Mouse (Mus musculus): Measurements from ENCODE around the gene Gpr87.

Gpr87 gene

DNA sequence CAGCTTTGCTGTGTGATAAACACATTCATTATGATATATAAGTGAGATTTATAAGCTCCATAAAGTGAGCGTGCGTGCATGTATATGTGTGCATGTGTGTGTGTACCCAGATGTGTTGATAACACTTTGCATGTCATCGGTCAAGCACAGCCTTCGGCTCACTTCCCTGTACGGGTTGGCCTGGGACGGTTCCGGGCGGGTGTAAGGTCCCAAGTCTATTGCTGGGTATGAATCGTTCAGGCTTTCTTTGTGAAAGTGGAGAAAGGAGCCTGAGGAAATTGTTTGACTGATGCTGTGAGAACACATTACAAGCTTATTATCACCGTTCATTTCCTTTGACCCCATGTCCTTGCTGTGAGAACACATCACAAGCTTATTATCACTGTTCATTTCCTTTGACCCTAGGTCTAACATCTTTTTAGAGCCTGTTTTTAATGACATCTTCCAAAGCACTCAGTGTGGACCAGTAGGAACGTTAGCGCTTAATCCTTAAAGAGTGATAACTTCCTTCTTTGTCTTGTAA lies 55.9 kb downstream of the Gpr87 start:
- DNase-seq (ENCODE audit: low spot score) = no peak

DNA sequence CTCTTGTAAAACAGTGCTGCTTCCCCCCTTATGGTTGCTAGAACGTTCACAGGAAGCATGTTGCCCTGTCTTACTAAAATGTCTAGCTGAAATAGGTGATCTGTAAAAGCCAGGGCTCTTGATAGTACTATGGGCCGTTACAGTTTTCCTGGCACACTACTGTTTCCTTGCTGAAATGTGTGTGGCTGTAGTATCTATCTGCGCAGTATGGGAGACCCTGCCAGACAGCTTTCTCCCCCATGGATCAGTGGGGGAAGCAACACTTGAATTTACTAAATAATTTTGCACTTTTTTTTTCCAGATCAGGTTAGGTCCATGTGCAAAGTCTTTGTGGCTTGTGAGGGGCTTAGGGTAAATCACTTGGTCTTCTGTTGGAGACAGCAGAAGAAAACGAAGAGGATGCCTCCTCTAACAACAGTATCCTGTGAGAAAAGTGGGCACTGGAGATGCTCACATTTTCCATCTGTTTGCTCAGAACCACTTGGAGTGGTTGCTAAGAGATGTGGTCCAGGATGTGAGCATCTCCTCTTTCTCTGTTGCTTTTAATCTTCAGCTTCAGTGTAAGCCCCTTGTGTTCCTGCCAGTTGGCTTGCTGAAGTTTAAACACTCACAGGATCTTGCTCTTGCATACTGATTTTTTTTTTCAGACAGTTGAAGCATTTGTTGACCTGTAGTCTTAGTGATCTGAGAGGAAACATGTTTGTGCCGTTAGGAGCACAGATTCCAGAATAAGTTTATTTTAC lies 58.8 kb downstream of the Gpr87 start:
- DNase-seq (ENCODE audit: low spot score) = no peak

DNA sequence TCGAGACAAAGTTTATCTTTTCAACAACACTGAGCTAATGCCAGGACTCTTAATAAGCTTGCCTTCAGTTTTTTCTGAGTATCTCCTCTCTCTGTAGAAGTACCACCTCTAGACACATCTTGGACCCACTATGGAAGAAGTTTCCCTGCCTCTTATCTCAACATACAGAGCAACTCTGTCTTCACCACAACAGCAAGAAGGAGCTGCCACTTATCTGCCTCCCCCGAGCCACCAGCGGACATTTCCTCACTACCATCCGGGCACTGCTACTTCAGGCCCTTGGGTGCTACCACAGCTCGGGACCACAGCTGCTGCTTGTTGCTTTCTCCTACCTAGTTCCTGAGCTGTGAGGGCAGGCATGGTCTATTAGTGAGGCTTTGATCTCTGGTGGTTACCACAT lies 61.7 kb downstream of the Gpr87 start:
- no peak for DNase-seq (ENCODE audit: low spot score)

GRCm38 (mm10) chr3:59131966-59132365 lies 62.9 kb downstream of the Gpr87 start:
- no peak for DNase-seq (ENCODE audit: low spot score)

GRCm38 (mm10) chr3:59131081-59131480 lies 63.8 kb downstream of the Gpr87 start:
- no peak for DNase-seq (ENCODE audit: low spot score)

DNA sequence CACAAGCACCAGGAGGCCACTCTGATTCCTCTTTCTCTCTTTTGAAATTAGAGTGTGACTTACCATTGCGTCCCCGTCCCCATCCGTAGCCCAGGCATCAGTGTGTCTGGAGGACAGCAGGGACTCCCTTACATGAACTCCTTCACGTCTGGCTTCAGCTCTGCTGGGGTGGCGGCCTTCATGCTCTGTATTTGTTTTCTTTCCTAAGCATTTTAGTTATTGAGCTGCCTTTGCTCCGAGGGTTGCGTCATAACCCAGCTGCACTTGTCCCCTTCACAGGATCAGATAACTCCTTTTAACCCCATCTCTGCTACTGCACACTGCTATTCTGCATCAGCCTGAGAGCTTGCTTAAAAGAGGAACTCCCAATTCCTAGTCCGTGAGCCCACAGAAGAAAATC lies 64.5 kb downstream of the Gpr87 start:
- no peak for DNase-seq (ENCODE audit: low spot score)

DNA sequence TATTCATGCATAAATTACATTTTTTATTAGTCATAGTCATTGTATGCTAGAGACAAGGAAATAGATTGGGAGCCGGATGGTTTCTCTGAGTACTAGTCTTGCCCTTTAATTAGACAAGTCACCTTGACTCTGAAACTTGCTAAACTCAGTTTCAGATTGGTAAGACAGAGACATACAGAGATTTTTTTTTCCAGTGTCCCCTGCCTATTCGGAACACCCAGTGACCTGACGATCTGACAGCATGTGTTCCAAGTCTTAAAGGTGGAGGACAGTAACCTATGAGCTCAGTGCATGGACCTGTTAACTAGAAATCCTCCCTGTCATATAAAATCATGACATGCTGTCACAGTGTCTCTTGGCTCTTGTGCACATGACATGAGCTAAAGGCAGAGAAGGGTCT lies 65.4 kb downstream of the Gpr87 start:
- DNase-seq (ENCODE audit: low spot score) = no peak
